In the genomic region with DNA sequence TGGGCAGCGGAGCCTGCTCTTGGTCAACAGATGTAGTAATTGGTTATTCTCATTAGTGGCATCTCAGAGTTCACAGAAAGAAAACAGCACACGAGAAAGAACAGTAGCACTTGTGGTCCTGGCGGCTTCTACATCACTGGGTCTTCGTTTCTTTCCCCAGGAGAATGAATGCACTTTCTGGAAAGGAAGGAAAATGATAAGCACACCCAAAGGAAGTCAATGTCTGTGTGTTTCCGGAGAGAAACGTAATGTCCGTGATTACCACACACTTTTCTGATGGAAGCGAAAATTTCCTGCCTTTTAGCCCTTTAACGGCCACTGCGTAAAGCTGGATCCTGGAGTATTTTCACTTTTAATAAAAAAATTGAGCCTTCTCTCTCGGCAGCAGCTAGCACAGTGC, we compare ENCODE assay signal across 9 mouse cellular contexts.
DNase-seq lines count a peak whose midpoint lies in the region; ATAC-seq and TF ChIP-seq lines count a peak whose summit lies in the region.
"Had no signal": no experiment of that assay in that cellular context is flagged by ENCODE, and none has a peak within 500 bp of the region (broad histone marks: within the 10 kb centered on the region; RNA-seq: fewer than 3 reads in every experiment).

No protein-coding gene starts in this region.

- intact Hi-C loops in heart, adult 2 months (cut with DNase I) = loop anchor here (2.0 to 10.0 kb wide), 6 partner anchors 45 to 367 kb away; no protein-coding TSS in a partner anchor
- intact Hi-C loops in left cerebral cortex, postnatal 4 days (cut with DNase I) = no loop called here

- ATAC-seq in liver, embryonic 11.5 days (replicated peaks; ENCODE audit: low FRiP score) = no peak
- ATAC-seq in liver, postnatal 0 days = peak; percentile 7; the same call in 1 of the 2 replicates

- H3K79me2 ChIP-seq in heart, adult 2 months (replicated peaks; ENCODE audit: control insufficient read depth, insufficient read depth, low read length) = no peaks in the 10 kb centered on the region

- TF ChIP-seq POLR2A in heart, adult 2 months (IDR thresholded peaks at IDR 0.05; ENCODE audit: insufficient read depth, low read depth, low read length) = peak; percentile 31; the same call in 1 of the 2 replicates

- H3K27me3 ChIP-seq in liver, embryonic 11.5 days (replicated peaks; ENCODE audit: control insufficient read depth, insufficient read depth, low read length) = no peaks in the 10 kb centered on the region
- H3K27me3 ChIP-seq in heart, adult 2 months (ENCODE audit: control insufficient read depth, insufficient read depth, low read length) = no peaks in the 10 kb centered on the region
- no peaks in the 10 kb centered on the region for H3K27me3 ChIP-seq in liver, postnatal 0 days (ENCODE audit: insufficient read depth, low read length)
- H3K27me3 ChIP-seq: embryonic facial prominence, embryonic 15.5 days had no signal

- H3K36me3 ChIP-seq in liver, embryonic 11.5 days (ENCODE audit: control insufficient read depth, insufficient read depth, low read length) = no peaks in the 10 kb centered on the region
- H3K36me3 ChIP-seq in heart, adult 2 months (ENCODE audit: control insufficient read depth, insufficient read depth, low read length) = peaks cover 2% of the 10 kb centered on the region
- H3K36me3 ChIP-seq in liver, postnatal 0 days (replicated peaks; ENCODE audit: insufficient read depth, low read length) = no peaks in the 10 kb centered on the region
- H3K36me3 ChIP-seq: embryonic facial prominence, embryonic 15.5 days had no signal

- H3K4me2 ChIP-seq in liver, embryonic 11.5 days = peak overlapping the region; percentile 46
- peak overlapping the region; percentile 53 for H3K4me2 ChIP-seq in liver, postnatal 0 days (ENCODE audit: low read depth, low read length)
- H3K4me2 ChIP-seq: embryonic facial prominence, embryonic 15.5 days had no signal

- H3K9me3 ChIP-seq in liver, embryonic 11.5 days (ENCODE audit: control insufficient read depth, low read length) = no peaks in the 10 kb centered on the region
- H3K9me3 ChIP-seq in liver, postnatal 0 days (ENCODE audit: low read length) = no peaks in the 10 kb centered on the region
- H3K9me3 ChIP-seq: embryonic facial prominence, embryonic 15.5 days had no signal

- 35% methylated on average over 11 of the region's 11 CpGs for WGBS in liver, embryonic 11.5 days
- WGBS in heart, adult 2 months = 28% methylated on average over 11 of the region's 11 CpGs
- 18% methylated on average over 11 of the region's 11 CpGs for WGBS in liver, postnatal 0 days (ENCODE audit: insufficient replicate concordance)

- DNase-seq in liver, embryonic 11.5 days (ENCODE audit: low spot score) = no peak
- no peak for DNase-seq in liver
- peak; percentile 27 to 35 for DNase-seq in heart, adult 2 months
- DNase-seq in kidney, adult 11 months = peak; percentile 8
- no peak for DNase-seq in liver, postnatal 0 days
- no peak for DNase-seq in layer of hippocampus, postnatal 36 days
- DNase-seq in left cerebral cortex, postnatal 4 days = no peak
- DNase-seq: adrenal gland, postnatal 36 days had no signal

- H3K4me3 ChIP-seq in liver, embryonic 11.5 days (ENCODE audit: low read depth, low read length) = no peak overlapping the region
- H3K4me3 ChIP-seq in heart, adult 2 months = peak overlapping the region; percentile 33; the same call in 1 of the 2 replicates
- 0 out of 2 replicates have a peak overlapping the region, but pooled peaks have one; percentile 11 for H3K4me3 ChIP-seq in liver, postnatal 0 days (ENCODE audit: low read depth, low read length)
- H3K4me3 ChIP-seq: embryonic facial prominence, embryonic 15.5 days had no signal

- no peaks in the 10 kb centered on the region for H3K4me1 ChIP-seq in liver, embryonic 11.5 days (replicated peaks; ENCODE audit: control insufficient read depth, insufficient read depth, low read length)
- peaks cover 13% of the 10 kb centered on the region for H3K4me1 ChIP-seq in heart, adult 2 months (ENCODE audit: control insufficient read depth, insufficient read depth, low read length)
- no peaks in the 10 kb centered on the region for H3K4me1 ChIP-seq in liver, postnatal 0 days (ENCODE audit: insufficient read depth)
- H3K4me1 ChIP-seq: embryonic facial prominence, embryonic 15.5 days had no signal

- no peak for TF ChIP-seq EP300 in heart, adult 2 months (IDR thresholded peaks at IDR 0.05; ENCODE audit: insufficient read depth, low read depth, low read length)
- peak; percentile 39 for TF ChIP-seq EP300 in liver, postnatal 0 days (IDR thresholded peaks at IDR 0.05; ENCODE audit: low read depth)

- H3K27ac ChIP-seq in liver, embryonic 11.5 days (ENCODE audit: low read depth, low read length) = peak overlapping the region; percentile 11; the same call in 1 of the 2 replicates
- peak overlapping the region; percentile 81 for H3K27ac ChIP-seq in heart, adult 2 months
- peak overlapping the region; percentile 44 for H3K27ac ChIP-seq in liver, postnatal 0 days (ENCODE audit: low read depth)
- H3K27ac ChIP-seq: embryonic facial prominence, embryonic 15.5 days had no signal

- no peak overlapping the region for H3K9ac ChIP-seq in liver, embryonic 11.5 days (ENCODE audit: low read depth, low read length)
- H3K9ac ChIP-seq in heart, adult 2 months (ENCODE audit: low read depth, low read length) = peak overlapping the region; percentile 51; the same call in 1 of the 2 replicates
- no peak overlapping the region for H3K9ac ChIP-seq in liver, postnatal 0 days (replicated peaks)
- H3K9ac ChIP-seq: embryonic facial prominence, embryonic 15.5 days had no signal

- no peak for TF ChIP-seq CTCF in heart, adult 2 months (IDR thresholded peaks at IDR 0.05)
- no peak for TF ChIP-seq CTCF in liver, postnatal 0 days (IDR thresholded peaks at IDR 0.05; ENCODE audit: low read depth)

Comparison
In these comparisons a context has a peak if more than half of its experiments do, and no peak if none do; other contexts are left out.
1. DNase-seq: peak in heart, adult 2 months (2 of 2) and kidney, adult 11 months (single experiment); none in liver, embryonic 11.5 days (single experiment), liver (single experiment), liver, postnatal 0 days (single experiment), layer of hippocampus, postnatal 36 days (0 of 2) and left cerebral cortex, postnatal 4 days (single experiment).
2. H3K27ac ChIP-seq: peak in every context shown above with its lines; median percentile 81 in heart, adult 2 months; 44 in liver, postnatal 0 days; 11 in liver, embryonic 11.5 days.